Mouse (Mus musculus): ENCODE measurements around the gene Npcd.

Gene Npcd

DNA sequence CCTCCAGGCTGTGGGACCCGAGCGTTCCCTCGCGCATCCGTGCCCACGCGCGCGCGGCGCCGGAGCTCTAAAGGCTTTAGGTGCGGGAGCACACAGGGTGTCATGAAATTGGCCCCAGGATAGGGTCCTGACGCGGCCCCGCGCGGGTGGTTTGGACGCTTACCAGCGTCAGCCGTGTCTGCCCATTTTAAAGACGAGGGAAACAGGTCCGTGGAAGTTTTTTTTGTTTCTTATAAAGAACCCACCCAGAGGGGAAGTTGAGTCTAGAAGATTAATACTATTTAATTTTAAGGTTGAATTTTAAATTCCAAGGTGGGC lies 91.4 kb downstream of the Npcd start:
- in situ Hi-C loops (cut with MboI) = no loop called here

DNA sequence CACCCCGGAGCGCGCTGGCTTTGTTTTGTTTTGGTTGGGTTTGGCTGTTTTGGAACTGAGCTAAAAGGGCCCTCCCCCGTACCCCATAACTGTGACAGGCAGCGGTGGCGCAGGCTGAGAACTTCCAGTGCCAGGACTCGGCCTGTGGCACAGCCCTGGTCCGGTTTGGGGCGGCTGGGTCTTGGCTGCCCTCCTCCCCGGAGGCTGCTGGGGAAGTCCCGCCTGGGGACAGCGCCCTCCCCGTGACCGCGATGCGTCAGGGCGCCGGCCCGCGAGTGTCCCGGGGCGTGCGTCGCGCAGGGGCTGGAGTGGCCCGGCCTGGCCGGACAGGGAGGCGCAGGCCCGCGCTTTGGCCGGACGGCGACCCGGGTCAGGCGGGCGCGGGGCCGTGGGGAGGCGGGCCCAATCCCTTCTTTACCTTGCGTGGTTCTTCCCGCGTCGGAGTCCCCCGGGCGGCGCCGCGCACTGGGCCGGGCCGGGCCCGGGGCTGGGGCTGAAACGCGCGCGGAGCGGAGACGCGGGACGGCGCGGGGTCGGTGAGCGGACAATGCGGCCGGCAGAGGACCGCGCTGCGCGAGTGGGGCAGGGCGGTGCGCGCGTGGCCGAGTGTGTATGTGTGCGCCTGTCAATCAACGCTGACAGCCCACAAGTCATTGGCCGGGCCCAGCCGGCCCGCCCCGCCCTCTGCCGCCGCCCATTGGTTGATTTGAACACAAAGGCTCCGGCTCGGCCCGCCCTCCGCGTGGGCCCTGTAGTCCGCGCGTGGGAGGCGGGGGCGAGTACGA lies 91.9 kb downstream of the Npcd start, which contains the start of gene Sun2:
Gene Sun2 (minus strand): TSS at position 616 of the 785 bp plus-strand sequence.
- in situ Hi-C loops (cut with MboI) = no loop called here

DNA sequence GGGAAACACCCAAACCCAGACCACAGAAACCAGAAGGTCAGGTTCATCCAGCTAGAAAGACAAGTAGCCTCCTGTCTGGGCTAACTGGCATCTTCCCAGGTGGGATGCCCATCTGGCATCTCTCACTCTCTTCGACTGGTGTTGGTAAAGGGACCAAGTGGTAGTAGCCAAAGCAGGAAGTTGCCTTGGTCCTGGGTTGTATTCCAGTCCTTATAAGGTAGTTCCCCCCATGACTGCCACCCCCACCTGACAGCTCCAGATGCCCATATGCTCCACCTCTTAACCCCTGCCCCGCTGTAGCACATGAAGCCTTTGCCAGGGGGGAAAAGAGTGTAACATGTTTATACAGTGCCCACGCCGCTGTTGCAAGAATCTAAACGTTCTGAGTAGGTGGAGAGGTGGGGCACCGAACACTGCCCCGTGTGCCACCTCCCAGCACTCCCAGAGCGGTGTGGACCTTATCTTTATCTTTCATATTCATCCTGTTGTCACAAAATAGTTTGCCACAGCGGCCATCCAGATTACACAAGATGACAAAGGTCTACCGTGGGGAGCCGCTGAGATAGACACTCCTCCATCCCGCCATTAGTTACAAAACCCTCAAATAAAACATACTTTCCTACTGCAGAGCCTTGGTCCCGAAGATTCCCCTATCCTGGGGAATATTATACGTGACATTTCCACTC lies 92.7 kb downstream of the Npcd start:
- in situ Hi-C loops (cut with MboI) = no loop called here

DNA sequence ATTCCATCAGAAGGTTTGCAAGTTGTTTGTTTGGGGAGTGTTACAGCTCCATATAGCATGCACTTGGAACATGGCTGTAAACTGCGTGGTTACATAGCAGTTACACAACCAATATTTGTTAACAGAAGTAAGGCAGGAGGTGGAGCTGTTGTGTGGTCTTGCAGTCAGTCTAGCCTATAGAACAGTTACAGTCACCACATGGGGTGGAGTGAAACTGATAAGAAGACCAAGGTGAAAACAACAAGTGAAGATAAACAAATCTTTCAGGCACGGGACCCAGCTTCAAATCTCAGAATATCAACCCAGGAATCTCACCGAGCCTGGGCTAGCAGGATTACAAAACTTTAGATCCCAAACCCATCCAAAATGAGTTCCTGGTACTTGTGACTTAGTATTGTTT lies 93.3 kb downstream of the Npcd start:
- in situ Hi-C loops (cut with MboI) = no loop called here
